Mouse (Mus musculus): ENCODE results near the gene Dclk1.
"Not testable (repeated sequence)": the region's sequence is repeated elsewhere in the genome, so short reads cannot be mapped to it uniquely, and the experiment has no call there.

The Dclk1 gene

DNA sequence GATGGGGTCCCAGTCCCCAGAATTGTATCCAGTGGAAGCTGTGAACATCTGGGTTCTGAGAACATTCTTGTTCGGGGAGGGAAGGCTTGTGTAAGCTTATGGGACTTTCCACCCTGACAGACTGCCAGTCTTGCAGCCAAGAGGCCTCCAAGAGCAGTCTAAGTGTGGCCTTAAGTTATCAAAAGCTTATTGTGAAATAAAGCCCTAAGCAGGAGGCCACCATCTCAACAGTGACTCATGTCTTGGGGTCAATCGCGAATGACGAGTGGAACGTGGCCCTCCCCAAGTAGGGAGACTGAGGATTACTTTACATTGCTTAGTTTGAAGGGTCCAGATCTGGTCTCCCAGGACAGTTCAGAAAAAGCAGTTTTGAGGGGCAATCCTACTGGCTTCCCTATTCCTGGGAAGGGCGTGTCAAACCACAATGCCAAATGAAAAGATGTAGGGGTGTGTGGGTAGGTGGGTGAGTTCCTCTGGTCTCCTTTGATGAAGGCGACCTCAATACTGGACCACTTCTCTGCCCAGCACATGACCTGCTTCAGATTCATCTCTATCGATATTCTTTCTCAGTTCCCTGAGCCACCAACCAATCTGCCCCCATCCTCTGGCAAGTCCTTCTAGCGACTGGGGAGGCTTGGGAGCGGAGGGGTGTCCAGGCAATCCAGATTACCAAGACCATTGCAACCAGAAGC is at the start of gene Dclk1:
Gene Dclk1 (plus strand): TSS at position 635 of the 692 bp plus-strand sequence.
- in situ Hi-C loops (cut with MboI; ENCODE audit: low sequenced_read_pairs): no loop called here

DNA sequence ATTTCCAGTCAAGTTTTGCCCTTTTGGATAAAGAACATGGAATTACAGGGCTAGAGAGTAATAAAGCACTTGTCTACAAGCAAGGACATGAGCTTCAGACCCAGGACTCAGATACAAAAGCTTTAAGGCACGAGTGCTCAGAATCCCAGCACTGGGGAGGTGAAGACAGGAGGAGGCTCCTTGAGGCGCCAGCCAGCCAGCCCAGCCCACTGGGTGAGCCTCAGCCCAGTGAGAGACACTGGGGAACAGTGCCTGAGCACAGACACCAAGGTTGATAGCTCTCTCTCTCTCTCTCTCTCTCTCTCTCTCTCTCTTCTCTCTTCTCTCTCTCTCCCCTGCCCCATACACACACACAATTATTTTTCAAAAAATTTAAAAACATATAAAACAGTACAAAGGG is 48.8 kb upstream of the Dclk1 start:
- in situ Hi-C loops (cut with MboI; ENCODE audit: low sequenced_read_pairs): no loop called here

DNA sequence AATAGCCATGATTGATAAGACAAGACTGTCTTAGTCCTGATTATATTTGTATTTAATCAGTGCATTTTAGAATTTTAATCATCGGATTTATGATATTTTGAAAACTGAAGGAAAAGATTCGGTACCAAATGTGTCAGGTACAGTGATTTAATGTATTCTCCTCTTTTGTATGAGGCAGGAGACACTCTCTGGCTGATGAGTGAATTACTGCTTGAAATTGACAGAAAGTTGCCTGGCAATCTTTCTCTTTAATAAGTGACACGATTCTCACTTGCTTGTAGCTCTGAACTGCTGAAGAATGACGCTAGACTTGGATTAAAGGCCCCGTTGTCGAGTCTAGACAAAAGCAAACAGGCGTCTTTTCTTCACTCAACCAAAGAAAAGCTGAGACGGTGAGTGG is 47.4 kb upstream of the Dclk1 start:
- in situ Hi-C loops (cut with MboI; ENCODE audit: low sequenced_read_pairs): no loop called here

DNA sequence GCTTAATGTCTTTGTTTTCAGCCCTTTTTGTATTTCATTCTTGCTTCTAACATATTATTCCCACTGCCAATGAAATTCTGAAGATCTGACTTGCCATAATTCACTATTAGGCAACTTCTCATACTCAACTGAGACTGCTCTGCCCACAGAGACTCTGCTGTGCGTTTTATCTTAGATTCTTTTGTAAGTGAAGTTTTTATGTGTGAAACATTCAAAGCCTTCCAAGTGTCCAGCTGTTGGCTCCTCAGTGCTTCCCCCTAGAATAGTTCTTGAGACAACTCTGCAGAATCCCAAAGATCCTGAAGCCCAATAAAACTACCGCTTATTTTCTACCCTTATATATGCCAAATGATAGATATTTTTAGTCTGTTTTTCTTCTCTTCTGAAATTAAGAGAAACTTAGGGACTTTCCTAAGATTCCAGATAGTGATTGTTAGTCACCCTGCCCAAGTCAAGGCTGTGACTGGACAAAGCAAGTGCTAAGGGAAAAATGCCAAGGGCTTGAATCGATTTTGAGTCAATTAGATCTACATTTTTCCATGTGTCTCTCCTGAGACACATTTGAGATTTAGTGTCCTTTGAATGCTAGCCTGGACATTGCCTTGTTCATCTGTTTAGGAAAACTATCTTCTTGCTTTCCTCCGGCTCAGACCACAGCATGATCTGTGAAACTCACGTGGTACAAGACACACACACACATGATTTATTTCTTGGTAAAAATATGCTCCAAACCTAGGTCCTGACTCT is 46.4 kb upstream of the Dclk1 start:
- in situ Hi-C loops (cut with MboI; ENCODE audit: low sequenced_read_pairs): no loop called here

DNA sequence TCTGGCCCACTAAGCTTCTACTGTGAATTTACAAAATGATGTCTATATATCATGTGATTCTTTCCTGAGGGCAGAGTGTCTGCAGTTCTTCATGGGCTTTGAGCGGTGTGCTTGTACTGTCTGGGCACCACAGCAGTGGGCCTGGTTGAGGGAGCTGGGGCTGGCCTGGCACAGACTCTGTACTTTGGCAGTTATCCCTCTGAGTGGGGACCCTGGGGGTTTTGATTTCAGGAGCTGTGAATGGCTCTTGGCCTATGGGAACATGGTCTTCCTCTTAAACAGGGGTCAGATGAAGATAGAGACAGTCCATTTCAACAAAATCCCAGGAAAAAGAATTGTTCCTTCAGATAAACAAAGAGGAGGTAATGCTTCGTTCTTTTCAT is 45.8 kb upstream of the Dclk1 start:
- in situ Hi-C loops (cut with MboI; ENCODE audit: low sequenced_read_pairs): no loop called here

DNA sequence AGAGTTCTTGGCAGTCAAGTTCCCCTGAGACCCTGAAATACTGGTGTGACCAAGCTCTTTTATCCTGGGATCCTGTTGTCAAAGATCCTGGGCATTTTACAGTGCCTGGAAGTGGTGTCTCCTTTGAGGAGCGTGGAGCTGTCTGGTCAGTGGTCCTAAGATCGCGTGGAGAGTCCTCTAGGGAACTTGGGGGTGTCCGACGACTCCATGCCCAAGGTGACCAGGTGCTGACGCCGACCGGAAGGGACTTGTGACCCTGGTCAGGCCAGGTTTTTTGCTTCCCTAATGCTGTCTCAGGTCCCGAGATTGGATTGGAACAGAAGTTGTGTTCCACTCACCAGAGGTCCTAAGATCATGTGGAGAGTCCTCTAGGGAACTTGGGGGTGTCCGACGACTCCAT is 38.5 kb upstream of the Dclk1 start:
- in situ Hi-C loops (cut with MboI; ENCODE audit: low sequenced_read_pairs): not testable (repeated sequence)

DNA sequence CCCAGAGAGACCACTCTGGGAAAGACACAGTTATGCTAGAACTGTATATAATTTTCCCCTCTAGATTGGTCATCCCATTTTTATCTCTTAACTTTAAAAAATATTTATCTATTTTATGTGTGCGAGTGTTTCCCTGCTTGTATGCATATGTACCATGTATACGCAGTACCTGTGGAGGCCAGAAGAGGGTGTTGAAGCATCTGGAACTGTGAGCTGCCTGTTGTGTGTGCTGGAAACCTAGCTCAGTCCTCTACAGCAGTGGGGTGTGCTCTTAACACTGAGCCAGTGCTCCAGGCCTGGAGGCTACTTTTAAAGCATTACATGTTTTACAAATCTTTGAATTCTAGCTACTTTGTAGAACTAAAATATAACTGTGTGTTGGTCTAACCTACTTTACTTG is 35.8 kb upstream of the Dclk1 start:
- in situ Hi-C loops (cut with MboI; ENCODE audit: low sequenced_read_pairs): no loop called here

DNA sequence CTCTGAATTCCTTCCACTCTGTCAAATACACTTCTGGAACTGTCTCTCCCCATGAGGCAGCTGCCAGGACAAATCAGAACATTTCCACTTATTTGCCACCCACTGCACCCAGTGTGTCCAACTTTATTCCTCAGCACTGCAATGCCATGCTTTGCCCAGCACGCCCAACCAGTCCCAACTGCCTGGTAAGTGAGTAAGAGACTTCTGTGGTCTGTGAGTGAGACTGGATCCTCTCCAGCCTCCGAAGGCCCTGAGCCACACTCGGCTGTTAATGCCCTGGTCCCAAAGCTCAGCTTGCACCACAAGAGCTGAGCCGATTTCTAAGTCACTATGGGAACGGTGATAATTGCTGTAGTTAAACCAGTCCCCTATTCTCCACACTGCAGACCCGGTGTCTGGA is 34.5 kb upstream of the Dclk1 start:
- in situ Hi-C loops (cut with MboI; ENCODE audit: low sequenced_read_pairs): no loop called here

DNA sequence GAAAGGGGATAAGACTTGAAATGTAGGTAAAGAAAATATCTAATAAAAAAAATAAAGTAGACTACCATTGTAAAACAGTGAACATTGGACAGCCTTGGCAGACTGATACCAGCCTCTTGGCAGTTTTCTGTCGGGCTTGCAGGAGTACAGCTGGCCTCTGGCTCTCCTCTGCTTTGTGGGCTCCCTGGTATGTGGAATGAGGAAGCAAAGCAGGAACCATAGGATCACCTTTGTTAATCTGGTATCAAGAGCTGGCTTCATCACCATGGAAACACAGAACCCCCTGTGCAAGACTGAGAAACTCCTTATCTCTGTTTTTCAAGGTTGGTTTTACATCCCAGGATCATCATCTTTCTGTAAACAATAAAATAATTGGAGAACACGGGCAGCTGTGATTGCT is 29.9 kb upstream of the Dclk1 start:
- in situ Hi-C loops (cut with MboI; ENCODE audit: low sequenced_read_pairs): no loop called here

DNA sequence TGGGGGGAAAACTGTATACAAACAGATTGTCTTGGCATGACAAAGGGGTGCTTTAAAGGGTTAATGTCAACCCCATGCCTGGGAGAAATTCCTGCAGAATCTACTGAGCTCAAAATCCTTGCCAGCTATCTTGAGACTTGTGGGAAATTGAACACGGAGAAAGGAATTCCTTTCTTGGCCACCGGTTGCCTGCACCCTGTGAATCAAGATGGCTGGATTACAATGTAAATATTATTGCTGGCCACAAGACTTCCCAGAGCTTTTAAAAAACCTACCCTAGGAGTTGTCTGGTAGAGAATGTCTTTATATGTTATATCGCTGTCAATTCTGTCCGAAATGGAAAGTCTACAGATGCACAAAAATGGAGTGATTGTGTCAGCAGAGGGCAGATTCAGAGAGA is 28.4 kb upstream of the Dclk1 start:
- in situ Hi-C loops (cut with MboI; ENCODE audit: low sequenced_read_pairs): no loop called here

DNA sequence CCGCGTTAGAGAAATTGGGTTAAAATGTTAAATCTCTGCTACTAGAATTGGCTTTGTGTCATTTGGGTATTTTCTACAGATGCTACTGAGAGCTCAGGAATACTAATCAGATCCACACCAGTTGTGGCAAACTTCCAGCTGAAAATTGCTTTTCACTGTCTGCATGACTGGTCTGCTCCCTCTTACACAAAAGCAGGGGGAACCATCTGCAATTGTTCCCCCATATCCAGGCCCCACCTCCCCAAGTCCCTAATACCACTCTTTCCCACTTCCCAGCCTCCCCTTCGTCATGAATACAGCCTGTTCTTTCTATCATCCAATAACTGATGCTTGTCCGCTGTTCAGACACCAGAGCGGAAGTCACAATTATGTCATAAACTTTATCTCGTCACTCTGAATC is 27.8 kb upstream of the Dclk1 start:
- in situ Hi-C loops (cut with MboI; ENCODE audit: low sequenced_read_pairs): no loop called here

DNA sequence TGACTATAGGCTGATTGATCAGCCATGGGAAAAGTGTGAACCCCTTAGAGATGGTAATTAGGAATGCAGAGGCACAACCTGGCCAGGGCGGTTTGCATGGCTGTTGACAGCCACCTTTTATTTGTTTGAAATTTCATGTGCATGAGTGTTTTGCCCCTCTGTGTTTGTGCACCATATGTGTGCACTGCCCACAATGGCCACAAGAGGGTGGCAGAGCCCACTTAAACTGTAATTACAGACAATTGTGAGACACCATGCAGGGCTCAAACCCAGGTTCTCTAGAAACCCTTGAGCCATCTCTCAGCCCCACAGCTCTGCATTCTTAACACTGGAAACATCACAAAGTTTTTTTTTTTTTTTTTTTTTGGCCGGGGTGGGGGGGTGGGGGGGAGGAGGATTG is 19.7 kb upstream of the Dclk1 start:
- in situ Hi-C loops (cut with MboI; ENCODE audit: low sequenced_read_pairs): no loop called here

DNA sequence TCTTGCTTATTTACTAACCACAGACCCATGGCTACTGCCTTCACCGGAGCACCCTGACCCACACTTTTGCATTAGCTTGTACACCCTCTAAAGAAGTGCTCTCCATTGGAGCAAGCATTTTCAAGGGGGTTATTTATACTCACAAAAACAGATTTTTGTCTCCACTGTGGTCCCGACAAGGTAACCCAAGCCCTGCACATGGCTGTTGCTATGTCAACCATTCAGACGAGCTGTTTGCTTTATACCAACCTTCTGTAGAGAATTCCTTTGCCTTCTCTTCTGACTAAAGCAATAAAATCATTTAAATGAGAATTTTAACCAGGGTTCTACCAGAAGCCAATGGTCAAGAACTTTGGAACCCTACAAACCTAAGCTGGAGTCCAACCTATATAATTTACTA is 18.3 kb upstream of the Dclk1 start:
- in situ Hi-C loops (cut with MboI; ENCODE audit: low sequenced_read_pairs): no loop called here

DNA sequence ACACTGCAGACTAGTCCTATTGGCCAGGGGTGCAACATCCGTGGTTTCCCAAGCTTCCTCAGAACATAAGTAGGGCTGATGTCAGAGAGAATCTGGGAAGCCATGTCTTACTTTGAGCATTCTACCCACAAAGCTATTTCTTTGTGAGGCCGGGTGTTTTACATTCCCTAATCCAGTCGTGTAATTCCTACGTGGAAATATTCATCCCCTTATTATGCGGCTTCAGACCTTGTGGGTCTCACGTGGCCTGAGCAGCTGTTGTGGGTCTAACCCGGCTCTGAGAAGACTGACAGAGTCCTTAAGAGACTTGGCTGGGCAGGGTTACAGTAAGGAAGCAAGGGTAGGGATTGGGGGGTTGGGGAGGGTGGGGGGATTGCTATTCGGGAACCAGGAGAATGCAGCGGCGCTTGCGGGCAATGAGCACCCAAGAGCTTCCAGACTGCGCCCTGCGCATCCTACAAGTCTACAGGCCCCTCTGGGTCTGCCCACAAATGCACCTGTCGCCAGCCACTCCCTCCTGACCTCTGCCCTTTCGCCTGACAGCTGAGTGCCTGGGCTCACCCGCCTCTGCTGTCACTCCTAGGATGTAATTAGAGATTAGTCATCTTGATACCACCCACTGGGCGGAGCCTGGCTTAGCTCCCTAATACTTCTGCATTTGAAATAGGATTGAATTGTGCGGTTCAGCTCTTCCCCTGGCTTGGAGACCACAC is 15.5 kb upstream of the Dclk1 start:
- in situ Hi-C loops (cut with MboI; ENCODE audit: low sequenced_read_pairs): no loop called here

DNA sequence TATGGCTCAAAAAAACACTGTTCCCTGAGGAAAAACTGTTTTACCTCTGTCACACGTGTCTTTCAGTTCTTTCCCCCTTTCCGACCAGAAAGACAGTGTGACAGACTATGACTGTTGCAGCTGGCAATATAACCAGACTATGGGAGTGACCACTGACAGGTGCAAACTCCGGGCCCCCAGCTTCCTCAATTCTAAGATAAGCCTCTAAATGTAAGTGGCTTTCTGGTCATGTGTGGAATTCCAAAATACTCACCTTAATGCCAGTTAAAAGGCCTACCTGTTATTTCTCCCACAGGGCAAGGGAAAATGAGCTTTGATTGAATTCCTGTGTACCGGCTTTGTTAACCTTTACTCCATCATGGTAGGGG is 15.0 kb upstream of the Dclk1 start:
- in situ Hi-C loops (cut with MboI; ENCODE audit: low sequenced_read_pairs): no loop called here

DNA sequence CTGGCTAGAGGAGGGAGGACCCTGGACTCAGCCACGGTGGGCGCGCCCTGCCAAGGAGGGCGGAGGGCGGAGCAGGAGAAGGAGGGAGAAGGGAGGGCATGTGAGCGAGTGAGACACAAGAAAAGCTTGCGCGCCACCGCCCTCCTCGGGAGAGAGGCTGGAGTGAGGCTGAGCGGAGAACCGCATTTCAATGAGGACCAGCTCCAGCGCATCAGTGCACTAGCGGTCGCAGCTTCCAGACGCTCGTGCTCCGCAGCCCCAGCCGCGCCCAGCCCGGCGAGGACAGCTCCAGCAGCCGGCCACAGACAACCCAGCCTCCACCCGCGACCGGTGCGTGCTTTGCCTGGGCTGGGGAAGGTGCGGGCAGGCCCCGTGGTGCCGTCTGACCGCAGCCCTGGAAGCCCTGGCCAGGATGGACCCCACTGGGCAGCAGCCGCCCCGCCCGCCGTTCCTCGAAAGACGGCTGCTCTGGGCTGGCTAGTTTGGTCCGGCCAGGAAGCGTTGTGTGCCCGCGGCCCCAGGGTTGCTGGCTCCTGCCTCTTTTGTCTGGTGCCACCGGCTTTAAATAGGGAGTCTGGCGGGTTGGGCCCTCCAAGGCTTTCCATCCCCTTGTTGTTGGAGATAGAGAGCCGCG is 375 bp downstream of the Dclk1 start:
- in situ Hi-C loops (cut with MboI; ENCODE audit: low sequenced_read_pairs): no loop called here

DNA sequence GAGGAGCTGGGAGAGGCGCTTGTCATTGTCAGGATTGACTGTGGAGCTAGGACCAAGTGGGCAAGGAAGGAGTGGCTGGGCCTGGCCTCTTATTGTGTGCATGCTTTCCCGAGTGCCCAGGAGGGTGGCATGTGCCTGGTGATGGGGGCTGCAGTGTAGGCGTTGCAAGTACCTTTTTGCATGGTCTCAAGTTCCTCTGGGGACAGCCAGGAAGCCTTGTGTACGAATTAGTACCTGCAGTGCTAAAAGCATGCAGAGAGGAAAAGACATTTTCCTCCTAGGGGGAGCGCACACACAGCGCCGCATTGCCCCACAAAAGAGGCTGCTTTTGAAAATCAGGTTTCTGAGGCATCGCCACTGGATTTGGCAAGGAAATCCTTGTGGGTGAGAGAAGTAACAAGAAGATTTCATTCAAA is 900 bp downstream of the Dclk1 start:
- in situ Hi-C loops (cut with MboI; ENCODE audit: low sequenced_read_pairs): no loop called here

DNA sequence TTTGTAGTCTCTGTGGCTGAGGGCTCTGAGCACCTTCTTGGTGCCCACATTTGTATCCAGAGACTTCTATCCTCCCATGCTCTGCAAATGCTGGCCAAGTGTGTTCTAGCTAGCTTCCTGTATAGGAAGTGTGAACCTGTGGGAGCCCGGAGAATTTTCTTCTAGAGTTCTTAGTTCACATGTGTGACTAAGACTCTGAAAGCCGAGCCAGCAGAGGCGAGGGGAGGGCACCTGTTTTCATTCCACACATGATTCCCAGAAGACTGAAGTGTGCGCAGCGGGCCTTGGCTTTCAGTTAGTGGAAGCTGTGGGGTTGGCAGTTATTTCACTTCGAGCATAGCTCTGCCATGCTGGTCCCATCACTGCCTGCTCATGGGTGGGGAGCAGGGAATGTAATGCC is 1.9 kb downstream of the Dclk1 start:
- in situ Hi-C loops (cut with MboI; ENCODE audit: low sequenced_read_pairs): no loop called here

DNA sequence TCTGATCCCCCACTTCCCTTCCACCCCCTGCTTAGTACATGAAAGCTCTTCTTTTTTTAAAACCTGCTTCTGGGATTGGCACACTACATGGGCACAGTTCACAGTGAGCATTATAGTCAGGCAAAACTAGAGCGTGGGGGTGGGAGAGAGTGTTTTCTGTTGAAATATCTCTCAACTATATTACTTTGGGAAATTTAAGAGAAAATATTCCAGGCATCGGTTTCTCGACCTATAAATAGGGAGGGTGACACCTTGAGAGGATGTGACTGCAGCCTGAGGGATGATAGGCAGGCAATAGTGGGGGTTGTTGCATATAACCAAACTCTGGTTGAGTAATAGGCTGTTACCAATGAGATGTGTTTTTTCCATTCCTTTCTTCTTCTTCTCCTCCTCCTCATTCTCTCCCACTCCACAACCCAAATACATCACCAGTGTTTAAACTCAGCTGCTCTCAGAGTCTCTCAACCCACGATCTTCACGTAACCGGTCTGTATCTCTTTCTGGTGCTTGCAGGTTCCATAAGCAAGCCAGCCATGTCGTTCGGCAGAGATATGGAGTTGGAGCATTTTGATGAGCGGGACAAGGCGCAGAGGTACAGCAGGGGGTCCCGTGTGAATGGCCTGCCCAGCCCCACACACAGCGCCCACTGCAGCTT is 4.6 kb downstream of the Dclk1 start:
- in situ Hi-C loops (cut with MboI; ENCODE audit: low sequenced_read_pairs): no loop called here

DNA sequence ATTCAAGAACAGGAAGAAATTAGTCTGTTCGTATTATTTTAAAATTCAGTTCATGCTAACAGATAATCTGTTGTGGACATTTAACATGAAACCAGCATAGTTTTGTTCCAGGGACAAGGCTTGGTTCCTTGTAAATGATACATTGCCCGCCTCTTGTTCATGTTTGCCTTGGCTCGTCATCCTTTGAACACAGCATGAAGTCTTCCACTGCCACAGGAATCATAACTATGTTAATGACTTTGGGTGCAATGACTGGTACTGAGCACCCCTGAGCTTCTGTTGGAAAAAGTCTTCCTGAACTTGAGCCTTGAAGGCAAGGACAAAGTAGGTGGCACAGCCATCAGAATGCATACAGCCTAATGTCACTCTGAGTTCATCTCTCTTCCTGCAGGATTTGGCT is 5.9 kb downstream of the Dclk1 start:
- in situ Hi-C loops (cut with MboI; ENCODE audit: low sequenced_read_pairs): no loop called here

DNA sequence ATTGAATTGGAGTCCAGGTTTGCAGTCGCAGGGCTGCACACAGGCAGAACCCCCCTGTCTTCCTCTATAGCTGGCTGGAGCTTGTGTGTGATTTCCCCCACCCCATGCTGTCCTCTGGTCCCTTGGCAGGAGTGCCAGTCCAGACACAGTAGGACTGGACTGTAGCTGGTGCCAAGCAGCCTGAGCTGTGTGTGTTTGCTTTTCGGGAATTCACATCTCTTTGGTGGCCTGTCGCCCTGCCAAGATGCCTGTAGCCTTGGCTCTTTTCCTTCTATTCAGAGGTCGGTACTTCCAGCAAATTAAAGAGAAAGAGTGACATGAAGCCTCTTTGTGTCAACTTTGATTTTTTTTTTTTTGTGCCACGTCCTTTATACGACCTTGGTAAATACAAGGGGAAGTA is 6.3 kb downstream of the Dclk1 start:
- in situ Hi-C loops (cut with MboI; ENCODE audit: low sequenced_read_pairs): no loop called here
